Mouse (Mus musculus): ENCODE results near the gene 4930412O13Rik. TPM values are rescaled to one million over a fixed set of nuclear protein-coding genes. Genes with fewer than 3 reads are reported as not detected.

Gene 4930412O13Rik
- polyA plus RNA-seq, 1 experiment from 2014 or later: not detected

GRCm38 (mm10) chr2:9881611-9882023 lies 565 bp downstream of the 4930412O13Rik start:
- Histone ChIP-seq H3K27me3 (peaks cover 100% of the 10 kb centered on the region), H3K9me3 (replicated peaks) (no peaks in the 10 kb centered on the region), H3K27ac (no peak overlapping the region), H3K36me3 (no peaks in the 10 kb centered on the region), H3K4me1 (replicated peaks) (peaks cover 33% of the 10 kb centered on the region), H3K9ac (no peak overlapping the region), H3K4me3 (replicated peaks) (peak overlapping the region; percentile 27), H3K4me2 (peak overlapping the region; percentile 45)
- ATAC-seq (ENCODE audit: low read depth): no peak
- 5% methylated on average over 13 of the region's 13 CpGs for WGBS (ENCODE audit: insufficient replicate concordance)
- no peak for DNase-seq

- Histone ChIP-seq H3K27ac (no peak overlapping the region), H3K36me3 (no peaks in the 10 kb centered on the region), H3K27me3 (peaks cover 100% of the 10 kb centered on the region), H3K9me3 (replicated peaks) (no peaks in the 10 kb centered on the region), H3K4me1 (replicated peaks) (peaks cover 26% of the 10 kb centered on the region), H3K4me3 (replicated peaks) (peak overlapping the region; percentile 36), H3K4me2 (peak overlapping the region; percentile 57), H3K9ac (no peak overlapping the region)
- under 1% methylated on average over 39 of the region's 39 CpGs for WGBS (ENCODE audit: insufficient replicate concordance)
- ATAC-seq (ENCODE audit: low read depth) (no peak), DNase-seq (no peak)
Observed at GRCm38 (mm10) chr2:9882371-9882925, 1.4 kb downstream of the 4930412O13Rik start.

GRCm38 (mm10) chr2:9882926-9883802 lies 2.1 kb downstream of the 4930412O13Rik start:
- Histone ChIP-seq H3K27me3 (peaks cover 100% of the 10 kb centered on the region), H3K27ac (no peak overlapping the region), H3K4me2 (peak overlapping the region; percentile 57), H3K36me3 (no peaks in the 10 kb centered on the region), H3K9ac (no peak overlapping the region), H3K9me3 (replicated peaks) (no peaks in the 10 kb centered on the region), H3K4me1 (replicated peaks) (peaks cover 21% of the 10 kb centered on the region), H3K4me3 (replicated peaks) (peak overlapping the region; percentile 36)
- ATAC-seq (ENCODE audit: low read depth) (no peak), DNase-seq (no peak)
- 2% methylated on average over 43 of the region's 43 CpGs for WGBS (ENCODE audit: insufficient replicate concordance)

GRCm38 (mm10) chr2:9883803-9884532 lies 2.9 kb downstream of the 4930412O13Rik start:
- Histone ChIP-seq H3K27ac (no peak overlapping the region), H3K9ac (no peak overlapping the region), H3K27me3 (peaks cover 100% of the 10 kb centered on the region), H3K4me1 (replicated peaks) (peaks cover 19% of the 10 kb centered on the region), H3K4me2 (peak overlapping the region; percentile 57), H3K9me3 (replicated peaks) (no peaks in the 10 kb centered on the region), H3K36me3 (no peaks in the 10 kb centered on the region), H3K4me3 (replicated peaks) (peak overlapping the region; percentile 36; the same call in 1 of the 2 replicates)
- no peak for ATAC-seq (ENCODE audit: low read depth)
- WGBS (ENCODE audit: insufficient replicate concordance): 3% methylated on average over 27 of the region's 27 CpGs
- no peak for DNase-seq

GRCm38 (mm10) chr2:9884533-9885216 lies 3.6 kb downstream of the 4930412O13Rik start:
- 14% methylated on average over 15 of the region's 15 CpGs for WGBS (ENCODE audit: insufficient replicate concordance)
- H3K9ac ChIP-seq: no peak overlapping the region
- peaks cover 25% of the 10 kb centered on the region for H3K4me1 ChIP-seq (replicated peaks)
- H3K27ac ChIP-seq: no peak overlapping the region
- DNase-seq (no peak), ATAC-seq (ENCODE audit: low read depth) (no peak)
- peak overlapping the region; percentile 57 for H3K4me2 ChIP-seq
- H3K4me3 ChIP-seq (replicated peaks): 0 out of 2 replicates have a peak overlapping the region, but pooled peaks have one; percentile 18
- H3K36me3 ChIP-seq: no peaks in the 10 kb centered on the region
- H3K27me3 ChIP-seq: peaks cover 100% of the 10 kb centered on the region
- H3K9me3 ChIP-seq (replicated peaks): no peaks in the 10 kb centered on the region

GRCm38 (mm10) chr2:9885217-9885770 lies 4.2 kb downstream of the 4930412O13Rik start:
- no peak overlapping the region for H3K9ac ChIP-seq
- no peaks in the 10 kb centered on the region for H3K9me3 ChIP-seq (replicated peaks)
- no peak overlapping the region for H3K4me2 ChIP-seq
- H3K4me3 ChIP-seq (replicated peaks): no peak overlapping the region
- DNase-seq (no peak), ATAC-seq (ENCODE audit: low read depth) (no peak)
- H3K36me3 ChIP-seq: no peaks in the 10 kb centered on the region
- H3K27me3 ChIP-seq: peaks cover 100% of the 10 kb centered on the region
- H3K27ac ChIP-seq: no peak overlapping the region
- H3K4me1 ChIP-seq (replicated peaks): peaks cover 24% of the 10 kb centered on the region
- 18% methylated on average over 14 of the region's 14 CpGs for WGBS (ENCODE audit: insufficient replicate concordance)

- H3K4me1 ChIP-seq (replicated peaks): peaks cover 20% of the 10 kb centered on the region
- H3K27me3 ChIP-seq: peaks cover 100% of the 10 kb centered on the region
- H3K9me3 ChIP-seq (replicated peaks): no peaks in the 10 kb centered on the region
- H3K4me3 ChIP-seq (replicated peaks): no peak overlapping the region
- H3K4me2 ChIP-seq: no peak overlapping the region
- H3K9ac ChIP-seq: no peak overlapping the region
- 41% methylated on average over 3 of the region's 3 CpGs for WGBS (ENCODE audit: insufficient replicate concordance)
- no peak overlapping the region for H3K27ac ChIP-seq
- no peaks in the 10 kb centered on the region for H3K36me3 ChIP-seq
- DNase-seq: no peak
- no peak for ATAC-seq (ENCODE audit: low read depth)
Observed at GRCm38 (mm10) chr2:9886031-9886430, 5.0 kb downstream of the 4930412O13Rik start.

GRCm38 (mm10) chr2:9886921-9887610 lies 6.0 kb downstream of the 4930412O13Rik start:
- WGBS (ENCODE audit: insufficient replicate concordance): 17% methylated on average over 7 of the region's 7 CpGs
- H3K9me3 ChIP-seq (replicated peaks): no peaks in the 10 kb centered on the region

GRCm38 (mm10) chr2:9887636-9888035 lies 6.6 kb downstream of the 4930412O13Rik start:
- DNase-seq (no peak), ATAC-seq (ENCODE audit: low read depth) (no peak)
- H3K9me3 ChIP-seq (replicated peaks): no peaks in the 10 kb centered on the region
- H3K4me2 ChIP-seq: no peak overlapping the region
- H3K9ac ChIP-seq: no peak overlapping the region
- no peaks in the 10 kb centered on the region for H3K36me3 ChIP-seq
- no peak overlapping the region for H3K27ac ChIP-seq
- no peak overlapping the region for H3K4me3 ChIP-seq (replicated peaks)
- peaks cover 97% of the 10 kb centered on the region for H3K27me3 ChIP-seq
- peaks cover 17% of the 10 kb centered on the region for H3K4me1 ChIP-seq (replicated peaks)
- under 1% methylated on average over 7 of the region's 7 CpGs for WGBS (ENCODE audit: insufficient replicate concordance)

More at GRCm38 (mm10) chr2:9886921-9887610, 6.0 kb downstream of the 4930412O13Rik start:
- Histone ChIP-seq H3K27me3 (peaks cover 97% of the 10 kb centered on the region), H3K27ac (no peak overlapping the region), H3K36me3 (no peaks in the 10 kb centered on the region), H3K4me2 (no peak overlapping the region), H3K4me1 (replicated peaks) (peaks cover 17% of the 10 kb centered on the region), H3K4me3 (replicated peaks) (no peak overlapping the region), H3K9ac (no peak overlapping the region)
- DNase-seq (no peak), ATAC-seq (ENCODE audit: low read depth) (no peak)

- Histone ChIP-seq H3K27ac (no peak within 1 kb of the TSS), H3K9ac (no peak within 1 kb of the TSS), H3K4me3 (replicated peaks) (peak within 1 kb of the TSS; percentile 40), H3K36me3 (no peaks in the 10 kb centered on the region), H3K27me3 (peaks cover 97% of the 10 kb centered on the region), H3K4me1 (replicated peaks) (peaks cover 15% of the 10 kb centered on the region; the same call in 1 of the 2 replicates), H3K4me2 (peak within 1 kb of the TSS; percentile 62), H3K9me3 (replicated peaks) (no peaks in the 10 kb centered on the region)
- no peak for DNase-seq
- ATAC-seq (ENCODE audit: low read depth): peak; percentile 81
- WGBS (ENCODE audit: insufficient replicate concordance): 1% methylated on average over 30 of the region's 30 CpGs
Observed at GRCm38 (mm10) chr2:9888913-9889650, 8.0 kb downstream of the 4930412O13Rik start, which contains the start of gene 9230102O04Rik. Gene 9230102O04Rik (minus strand): TSS chr2:9889540.
